Mouse (Mus musculus): ENCODE results near the gene Ppp2r1b. TPM values are rescaled to one million over a fixed set of nuclear protein-coding genes. Genes with fewer than 3 reads are reported as not detected.

Ppp2r1b gene
- polyA plus RNA-seq, 1 experiment from 2014 or later: 14.4 TPM

GRCm38 (mm10) chr9:50929986-50930385 is 84.9 kb downstream of the Ppp2r1b start:
- Histone ChIP-seq H3K36me3 (ENCODE audit: inconsistent target) (peaks cover 3% of the 10 kb centered on the region; the same call in 1 of the 2 replicates), H3K4me3 (ENCODE audit: inconsistent target) (no peak overlapping the region), H3K79me2 (ENCODE audit: inconsistent target) (no peaks in the 10 kb centered on the region), H3K27ac (no peak overlapping the region)

GRCm38 (mm10) chr9:50941804-50942401 is 96.8 kb downstream of the Ppp2r1b start:
- Histone ChIP-seq H3K4me3 (ENCODE audit: inconsistent target) (no peak overlapping the region), H3K79me2 (ENCODE audit: inconsistent target) (peaks cover 20% of the 10 kb centered on the region; the same call in 1 of the 2 replicates), H3K27ac (no peak overlapping the region), H3K36me3 (ENCODE audit: inconsistent target) (no peaks in the 10 kb centered on the region)
- 24% methylated on average over 3 of the region's 3 CpGs for WGBS (ENCODE audit: missing documents)

GRCm38 (mm10) chr9:50942711-50943110 is 97.6 kb downstream of the Ppp2r1b start:
- no peak overlapping the region for H3K4me3 ChIP-seq (ENCODE audit: inconsistent target)
- peaks cover 24% of the 10 kb centered on the region; the same call in 1 of the 2 replicates for H3K79me2 ChIP-seq (ENCODE audit: inconsistent target)
- H3K36me3 ChIP-seq (ENCODE audit: inconsistent target): no peaks in the 10 kb centered on the region
- H3K27ac ChIP-seq: no peak overlapping the region
- WGBS (ENCODE audit: missing documents): 100% methylated on average over 2 of the region's 2 CpGs

Other genes with a start within 250 kb of the Ppp2r1b start
- gene Sdhd, start 241.5 kb upstream of the Ppp2r1b start, polyA plus RNA-seq (2018): 84.1 to 152 TPM (median 148 TPM) in 3 replicates
- gene Timm8b, start 241.4 kb upstream of the Ppp2r1b start, polyA plus RNA-seq (2018): 108 to 125 TPM (median 123 TPM) in 3 replicates
- 0.34 to 1.1 TPM (median 0.45 TPM) in 3 replicates for gene Pih1d2, start 228.0 kb upstream of the Ppp2r1b start, polyA plus RNA-seq (2018)
- gene Nkapd1, start 227.8 kb upstream of the Ppp2r1b start, polyA plus RNA-seq (2018): 17.0 to 40.6 TPM (median 19.3 TPM) in 3 replicates
- gene Dlat, start 185.5 kb upstream of the Ppp2r1b start, polyA plus RNA-seq (2018): 17.0 to 33.3 TPM (median 24.8 TPM) in 3 replicates
- 0.03 TPM in 1 of 3 replicates, not detected in the others for gene Dixdc1, start 105.8 kb upstream of the Ppp2r1b start, polyA plus RNA-seq (2018)
- gene 2310030G06Rik, start 98.8 kb upstream of the Ppp2r1b start, polyA plus RNA-seq (2018): not detected in 3 replicates
- gene Cryab, start 94.0 kb upstream of the Ppp2r1b start, polyA plus RNA-seq (2018): 0.48 to 0.95 TPM (median 0.95 TPM) in 3 replicates
- not detected in 3 replicates for gene Hspb2, start 92.9 kb upstream of the Ppp2r1b start, polyA plus RNA-seq (2018)
- gene Fdxacb1, start 77.1 kb upstream of the Ppp2r1b start, polyA plus RNA-seq (2018): 2.4 to 5.8 TPM (median 2.7 TPM) in 3 replicates
- 15.2 to 18.8 TPM (median 15.5 TPM) in 3 replicates for gene Alg9, start 70.3 kb upstream of the Ppp2r1b start, polyA plus RNA-seq (2018)
- gene 1110032A03Rik, start 69.8 kb upstream of the Ppp2r1b start, polyA plus RNA-seq (2018): 11.0 to 58.1 TPM (median 28.0 TPM) in 3 replicates
- 8.4 to 15.8 TPM (median 12.2 TPM) in 3 replicates for gene Sik2, start 163.8 kb downstream of the Ppp2r1b start, polyA plus RNA-seq (2018)
- not detected in 3 replicates for gene Btg4, start 215.6 kb downstream of the Ppp2r1b start, polyA plus RNA-seq (2018)
- 5.6 to 10.0 TPM (median 5.9 TPM) in 3 replicates for gene Layn, start 231.8 kb downstream of the Ppp2r1b start, polyA plus RNA-seq (2018)